Mouse (Mus musculus): ENCODE results near the gene Flnb.
A peak's percentile ranks its signal among the peaks of the same experiment; 100 is the strongest.

Gene Flnb

DNA sequence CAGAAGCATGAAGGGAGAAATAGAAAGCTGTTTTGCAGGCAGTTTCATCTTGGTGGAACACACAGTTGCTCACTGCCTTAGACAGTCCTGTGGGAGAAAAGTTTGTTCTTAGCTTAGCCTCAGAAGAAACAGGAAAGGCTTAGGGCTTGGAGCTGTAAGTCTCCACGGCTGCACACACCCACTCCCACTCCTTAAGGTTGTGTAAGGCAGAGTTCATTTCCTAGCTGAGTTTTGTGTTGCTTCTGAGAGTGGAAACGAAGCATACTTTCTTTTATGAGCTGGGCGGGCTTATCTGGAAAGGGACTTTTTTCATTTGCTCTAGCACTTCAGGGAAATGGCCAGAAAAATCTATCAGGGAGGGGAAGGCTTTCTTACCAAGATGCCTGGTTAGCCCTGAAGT, 82.2 kb downstream of the Flnb start:
- DNase-seq (ENCODE audit: low read depth): no peak

DNA sequence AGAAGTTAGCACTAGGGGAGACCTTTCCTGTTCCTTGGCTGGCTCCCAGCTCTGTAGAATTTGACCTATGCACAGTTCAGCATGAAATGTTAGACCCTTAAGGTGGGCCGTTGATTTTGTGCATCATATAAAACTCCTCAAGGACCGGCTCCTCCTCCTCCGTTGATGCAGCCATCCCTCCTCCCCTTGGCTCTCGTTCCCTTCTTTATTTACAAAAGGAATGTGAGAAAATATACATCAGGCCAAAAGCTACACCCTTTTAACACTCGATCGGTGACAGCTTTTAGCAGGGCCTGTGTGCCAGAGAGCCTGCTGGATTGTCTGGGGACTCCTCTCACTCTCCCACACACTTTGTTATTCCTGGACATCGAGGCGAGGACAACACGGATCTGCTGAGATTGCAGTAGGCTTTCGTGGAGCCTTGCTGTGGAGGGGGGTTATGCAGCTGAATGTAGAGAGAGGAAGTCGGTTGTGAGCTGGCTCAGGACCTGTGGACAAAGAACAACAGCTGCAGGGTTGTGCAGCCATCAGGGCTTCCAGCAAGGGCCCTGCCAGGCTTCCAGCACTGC, 82.8 kb downstream of the Flnb start:
- DNase-seq (ENCODE audit: low read depth): no peak

- no peak for DNase-seq (ENCODE audit: low read depth)
These were observed 83.9 kb downstream of the Flnb start for GRCm38 (mm10) chr14:7901484-7902240.

DNA sequence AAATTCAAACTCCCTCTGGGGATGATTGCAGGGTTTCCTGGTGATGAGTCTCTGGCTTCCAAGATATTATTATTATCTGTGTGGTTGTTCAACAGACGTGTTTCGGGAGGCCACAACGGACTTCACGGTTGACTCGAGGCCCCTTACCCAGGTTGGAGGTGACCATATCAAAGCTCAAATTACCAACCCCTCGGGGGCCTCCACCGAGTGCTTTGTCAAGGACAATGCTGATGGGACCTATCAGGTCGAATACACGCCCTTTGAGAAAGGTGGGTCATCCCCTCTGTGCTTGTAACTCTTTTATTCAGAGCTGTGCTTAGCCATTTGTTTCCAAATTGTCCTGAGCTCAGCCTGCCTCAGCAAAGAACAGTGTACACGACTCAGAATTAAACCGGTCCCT, 89.3 kb downstream of the Flnb start:
- DNase-seq (ENCODE audit: low read depth): no peak

GRCm38 (mm10) chr14:7909472-7909871, 91.7 kb downstream of the Flnb start:
- no peak for DNase-seq (ENCODE audit: low read depth)

DNA sequence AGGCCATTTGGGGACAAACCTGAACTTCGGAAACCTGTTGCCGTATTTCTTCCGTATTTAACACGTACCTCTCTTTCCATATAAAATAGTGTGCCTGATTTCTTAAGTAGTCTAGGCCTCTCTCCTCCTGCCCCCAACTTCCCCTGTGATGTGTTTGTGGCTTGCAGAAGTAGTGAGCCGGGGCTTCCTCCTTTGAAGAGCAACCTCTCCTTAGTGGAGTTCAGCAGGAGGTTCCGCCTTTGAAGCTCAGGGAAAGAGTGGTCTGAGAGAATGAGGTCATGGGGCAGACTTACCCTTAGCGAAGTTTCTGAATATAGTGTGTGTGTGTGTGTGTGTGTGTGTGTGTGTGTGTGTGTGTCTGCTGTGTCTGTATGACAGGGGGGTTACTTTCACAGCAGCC, 96.1 kb downstream of the Flnb start:
- DNase-seq (ENCODE audit: low read depth): peak; percentile 94

DNA sequence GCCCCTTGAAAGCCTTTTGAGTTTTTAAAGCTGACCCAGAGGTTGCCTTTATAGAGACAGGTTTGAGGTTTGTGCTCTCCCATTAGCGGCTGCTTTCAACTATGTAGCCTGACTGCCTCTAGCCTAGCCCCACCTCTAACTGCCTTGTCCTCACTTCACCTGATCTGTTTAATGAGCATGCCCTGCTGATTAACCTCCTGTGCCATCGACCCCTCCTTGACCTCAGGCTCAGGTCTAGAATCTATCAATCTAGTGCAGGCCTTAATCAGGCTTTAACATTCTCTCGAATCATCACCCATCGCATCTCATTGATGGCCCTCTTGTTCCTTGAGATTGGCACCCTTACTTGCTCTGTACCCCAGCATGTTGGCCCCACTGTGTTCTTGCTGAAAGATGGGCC, 96.7 kb downstream of the Flnb start:
- no peak for DNase-seq (ENCODE audit: low read depth)

DNA sequence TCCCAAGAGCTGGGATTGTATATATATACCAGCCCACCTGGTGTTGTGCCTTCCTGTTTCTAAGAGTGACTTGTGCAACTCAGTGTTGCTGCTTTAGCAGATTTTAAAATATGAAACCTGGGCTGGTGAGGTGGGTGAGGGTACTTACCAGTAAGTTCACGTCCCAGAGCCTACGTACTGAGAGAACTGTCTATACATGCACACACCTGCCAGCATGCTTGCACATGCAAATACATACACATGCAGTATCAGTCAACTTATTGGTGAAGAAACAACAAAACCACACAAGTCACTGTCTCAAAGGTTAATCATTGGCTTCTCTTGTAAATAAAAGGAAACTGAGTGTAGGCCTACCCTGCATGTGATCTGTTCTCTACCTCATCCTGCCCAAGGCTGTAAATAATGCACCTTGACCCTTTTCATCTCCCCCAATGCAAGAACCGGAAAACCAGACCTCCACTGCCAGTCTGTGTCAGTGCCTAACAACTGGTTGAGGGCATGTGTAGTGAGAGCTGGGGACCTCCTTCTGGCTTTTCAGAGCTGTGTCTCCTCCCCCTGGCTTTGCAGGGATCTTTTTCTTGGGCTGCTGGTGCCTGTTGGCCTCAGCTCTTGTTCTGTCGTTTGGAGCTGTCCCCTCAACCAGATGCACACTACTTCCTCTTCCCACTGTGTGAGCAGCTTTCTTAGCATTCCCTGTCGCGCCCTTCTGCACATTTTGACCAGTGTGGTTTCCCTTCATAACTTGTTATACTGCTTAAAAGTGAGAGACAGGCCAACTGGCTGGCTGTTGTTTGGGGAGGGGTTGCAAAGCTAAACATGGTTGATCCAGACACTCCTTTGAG, 100.6 kb downstream of the Flnb start:
- no peak for DNase-seq (ENCODE audit: low read depth)

DNA sequence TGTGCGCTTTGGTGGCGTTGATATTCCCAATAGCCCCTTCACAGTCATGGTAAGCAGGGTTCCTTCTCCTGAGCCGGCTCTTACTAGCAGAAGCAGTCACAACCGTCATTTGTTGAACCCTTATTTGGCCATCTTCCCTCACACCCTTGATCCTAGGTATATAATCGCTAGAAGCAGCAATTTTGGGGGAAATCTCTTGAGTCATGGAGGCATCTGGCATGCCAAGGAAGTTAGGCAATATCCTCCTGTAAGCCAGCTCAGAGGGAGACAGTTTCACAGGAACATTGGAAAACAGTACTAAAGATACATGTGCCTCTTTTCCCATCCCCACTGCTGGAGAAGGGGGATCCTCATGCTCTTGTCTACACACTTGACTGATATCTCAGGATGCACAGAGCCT, 101.6 kb downstream of the Flnb start:
- DNase-seq (ENCODE audit: low read depth): peak; percentile 39

DNA sequence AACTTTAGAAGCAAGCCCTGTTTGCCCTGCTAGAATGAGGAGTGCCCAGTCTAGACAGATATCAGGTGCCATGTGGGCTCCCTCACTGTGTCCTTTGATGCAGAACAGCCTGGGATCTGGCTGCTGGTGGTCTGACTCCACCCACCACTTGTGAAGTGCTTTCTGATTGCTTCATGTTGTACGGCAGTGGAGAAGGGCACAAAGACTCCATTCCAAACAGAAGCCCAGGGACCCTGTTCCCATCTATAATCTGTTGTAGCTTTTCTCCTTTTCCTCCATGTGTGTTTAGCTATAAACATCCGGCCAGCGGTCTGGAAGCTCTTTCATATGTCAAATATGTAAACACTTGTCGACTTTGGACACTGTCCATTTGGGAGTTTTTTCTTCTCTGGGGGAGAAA, 102.2 kb downstream of the Flnb start:
- DNase-seq (ENCODE audit: low read depth): no peak

- peak; percentile 54 for DNase-seq (ENCODE audit: low read depth)
These were observed 103.7 kb downstream of the Flnb start for GRCm38 (mm10) chr14:7921459-7921858.

- no peak for DNase-seq (ENCODE audit: low read depth)
These were observed 105.9 kb downstream of the Flnb start for GRCm38 (mm10) chr14:7923635-7924034.

DNA sequence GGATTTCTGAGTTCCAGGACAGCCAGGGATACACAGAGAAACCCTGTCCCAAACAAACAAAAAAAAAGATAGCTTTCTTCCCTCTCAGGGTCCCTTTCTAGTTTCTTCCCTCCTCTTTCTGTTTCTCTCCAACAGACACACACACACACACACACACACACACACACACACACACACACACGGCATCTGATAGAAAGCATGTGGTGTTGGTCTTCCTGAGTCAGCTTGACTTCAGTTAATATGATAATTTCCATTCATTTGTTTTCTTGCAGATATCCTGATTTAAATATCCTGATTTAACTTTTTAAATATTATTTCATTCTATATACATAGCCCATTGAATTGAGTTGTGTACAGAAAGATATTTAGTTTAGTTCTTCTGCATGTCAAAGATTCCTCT, 110.6 kb downstream of the Flnb start:
- peak; percentile 77 for DNase-seq (ENCODE audit: low read depth)

- DNase-seq (ENCODE audit: low read depth): peak; percentile 100
These were observed 111.3 kb downstream of the Flnb start for GRCm38 (mm10) chr14:7929029-7929428.

DNA sequence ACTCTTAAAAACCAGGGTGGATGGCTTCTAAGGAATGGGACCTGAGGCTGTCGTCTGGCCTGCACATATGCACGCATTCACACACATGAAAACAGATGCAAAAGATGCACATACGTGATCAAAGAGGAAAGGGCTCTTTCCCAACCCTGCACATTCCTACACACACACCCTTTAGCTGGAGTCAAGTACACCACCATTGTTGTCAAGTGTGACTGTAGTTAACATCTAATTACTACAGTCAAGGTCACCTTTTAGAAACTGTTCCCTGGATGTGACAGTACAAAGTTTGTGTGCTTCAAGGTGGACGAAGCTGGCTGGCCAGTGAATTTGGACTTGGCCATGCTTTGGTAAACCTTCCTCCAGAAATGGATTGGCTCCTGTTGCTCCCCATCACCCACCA, 114.4 kb downstream of the Flnb start:
- no peak for DNase-seq (ENCODE audit: low read depth)

DNA sequence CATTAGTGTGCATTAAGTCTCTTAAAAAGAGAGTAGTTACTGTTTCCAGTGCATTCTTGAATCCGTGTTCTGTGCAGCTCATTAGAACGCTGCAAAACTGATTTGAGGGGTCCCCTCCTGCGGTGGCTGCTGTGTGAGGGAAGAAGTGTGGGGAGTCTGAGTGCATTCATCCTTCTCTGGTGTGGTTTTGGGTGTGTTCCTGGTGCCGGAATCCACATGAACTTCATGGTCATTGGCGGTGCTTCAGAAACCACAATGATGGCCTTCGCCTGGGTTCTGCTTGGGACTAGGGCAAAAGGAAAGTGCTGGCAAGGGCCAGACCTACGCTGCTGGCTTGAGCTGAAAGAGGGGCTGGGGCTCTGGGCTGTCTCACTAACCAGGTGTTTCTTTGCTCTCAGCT, 116.4 kb downstream of the Flnb start:
- peak; percentile 91 for DNase-seq (ENCODE audit: low read depth)

GRCm38 (mm10) chr14:7937052-7937630, 119.4 kb downstream of the Flnb start:
- peak; percentile 45 for DNase-seq (ENCODE audit: low read depth)

GRCm38 (mm10) chr14:7938809-7939784, 121.3 kb downstream of the Flnb start:
- no peak for DNase-seq (ENCODE audit: low read depth)

- DNase-seq (ENCODE audit: low read depth): no peak
These were observed 123.7 kb downstream of the Flnb start for GRCm38 (mm10) chr14:7941413-7941812.

GRCm38 (mm10) chr14:7943101-7943800, 125.5 kb downstream of the Flnb start:
- peak; percentile 66 for DNase-seq (ENCODE audit: low read depth)

DNA sequence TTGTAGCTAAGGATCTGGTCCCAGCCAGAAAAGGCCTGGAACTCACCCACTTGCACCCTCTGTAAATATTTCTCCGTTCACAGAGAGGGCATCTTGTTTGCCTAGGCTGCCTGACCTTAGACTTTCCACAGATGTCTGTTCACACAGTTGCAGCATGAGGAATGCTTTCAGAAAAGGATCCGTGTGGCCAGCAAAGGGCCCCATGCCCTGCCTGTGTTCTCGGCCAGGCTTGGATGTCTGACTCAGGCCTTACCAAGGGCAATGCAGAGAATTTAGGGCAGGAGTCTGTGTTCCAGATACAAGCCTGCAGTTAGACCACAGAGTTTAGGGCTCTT, 126.0 kb downstream of the Flnb start:
- no peak for DNase-seq (ENCODE audit: low read depth)
